Mouse (Mus musculus) liver, adult 2 months (tissue): ENCODE results near the gene Rimkla. TPM values are rescaled to one million over a fixed set of nuclear protein-coding genes. Genes with fewer than 3 reads are reported as not detected.
A peak's percentile ranks its signal among the peaks of the same experiment; 100 is the strongest.

Experiments used
- DNase-seq: peaks from one replicate; pipeline ENCODE4 v3.0.0-alpha.2; 2011; ENCODE audit warnings: low read depth, low spot score; ENCODE audit errors: extremely low read depth
- H3K27ac ChIP-seq: fragments of 200-500 bp; replicated peaks from 2 replicates; pipeline ENCODE4 v1.5.1; 2012; ENCODE audit warnings: low read depth, mild to moderate bottlenecking, control low read depth, inconsistent platforms, low read length; ENCODE audit not compliant: insufficient read depth
- H3K27me3 ChIP-seq: fragments of 200-500 bp; 2 replicates; pipeline ENCODE4 v1.6.1; 2012; ENCODE audit warnings: mild to moderate bottlenecking, moderate library complexity, low read length, inconsistent platforms; ENCODE audit not compliant: control insufficient read depth, insufficient read depth
- H3K36me3 ChIP-seq: fragments of 200-500 bp; 2 replicates; pipeline ENCODE4 v1.6.1; 2012; ENCODE audit warnings: low read length, inconsistent platforms; ENCODE audit not compliant: control insufficient read depth, insufficient read depth
- H3K4me1 ChIP-seq: fragments of 200-500 bp; 2 replicates; pipeline ENCODE4 v1.6.1; 2011; ENCODE audit warnings: low read length; ENCODE audit not compliant: control insufficient read depth, insufficient read depth
- H3K4me3 ChIP-seq: fragments of 200-500 bp; 2 replicates; pipeline ENCODE4 v1.5.1; 2011; ENCODE audit warnings: low read depth, mild to moderate bottlenecking, control low read depth, low read length, moderate library complexity; ENCODE audit not compliant: insufficient read depth
- H3K79me2 ChIP-seq: fragments of 200-500 bp; 2 replicates; pipeline ENCODE4 v1.6.1; 2012; ENCODE audit warnings: inconsistent platforms, mild to moderate bottlenecking, low read length, moderate library complexity; ENCODE audit not compliant: control insufficient read depth, insufficient read depth
- H3K9ac ChIP-seq: fragments of 200-500 bp; 2 replicates; pipeline ENCODE4 v1.6.1; 2012; ENCODE audit warnings: low read depth, mild to moderate bottlenecking, control low read depth, inconsistent platforms, low read length
- CTCF ChIP-seq: fragments of 200-500 bp; IDR thresholded peaks from 2 replicates; pipeline ENCODE4 v1.5.1; 2011; ENCODE audit warnings: low read depth, low read length, control low read depth
- POLR2A ChIP-seq: fragments of 200-500 bp; IDR thresholded peaks from 2 replicates; pipeline ENCODE4 v1.6.1; 2011; ENCODE audit warnings: low read length, control low read depth; ENCODE audit not compliant: insufficient read depth; ENCODE audit errors: extremely low read depth
- WGBS: fragments of 180-500 bp; shearing (Covaris S2); methylation state at CpG from one replicate; pipeline ENCODE4 v1.1.7; 2018; 5-methylcytosine and 5-hydroxymethylcytosine counted together
- polyA plus RNA-seq: library from polyadenylated mRNA; depleted of rRNA; stranded (reverse); fragments of >200 nt; gene quantifications from 2 replicates; pipeline ENCODE4 v1.2.3, GENCODE M21; 2012
- total RNA-seq: library from RNA; depleted of rRNA; stranded (reverse); fragments of >200 nt; gene quantifications from 2 replicates; pipeline ENCODE4 v1.2.3, GENCODE M21; 2014

Gene Rimkla
- total and polyA plus RNA-seq, 2 experiments: not detected

DNA sequence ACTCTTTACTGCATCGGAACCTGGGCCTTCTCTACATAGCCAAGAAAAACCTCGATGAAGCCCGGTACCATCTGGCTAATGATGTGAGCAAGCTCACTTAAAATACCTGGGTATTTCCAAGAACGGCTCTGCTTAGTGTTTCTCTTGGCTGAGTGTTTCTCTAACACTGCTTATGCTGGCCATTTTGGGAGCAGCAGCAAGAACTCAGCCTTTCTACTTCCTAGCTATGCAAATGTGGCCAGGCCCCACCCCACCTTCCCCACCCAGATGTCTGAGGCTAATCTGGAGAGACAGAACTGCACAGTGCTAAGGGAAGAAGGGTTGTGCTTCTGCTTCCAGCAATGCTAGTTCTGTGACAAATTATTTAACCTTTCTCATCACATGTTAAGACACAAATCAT, 50.6 kb downstream of the Rimkla start:
- no peak for DNase-seq
- Histone ChIP-seq H3K9ac (no peak overlapping the region), H3K79me2 (no peaks in the 10 kb centered on the region), H3K4me3 (no peak overlapping the region), H3K27me3 (no peaks in the 10 kb centered on the region), H3K4me1 (no peaks in the 10 kb centered on the region), H3K36me3 (no peaks in the 10 kb centered on the region), H3K27ac (no peak overlapping the region)
- TF ChIP-seq CTCF: no peak
- TF ChIP-seq POLR2A: no peak
- WGBS: 95% methylated on average over 4 of the region's 4 CpGs

DNA sequence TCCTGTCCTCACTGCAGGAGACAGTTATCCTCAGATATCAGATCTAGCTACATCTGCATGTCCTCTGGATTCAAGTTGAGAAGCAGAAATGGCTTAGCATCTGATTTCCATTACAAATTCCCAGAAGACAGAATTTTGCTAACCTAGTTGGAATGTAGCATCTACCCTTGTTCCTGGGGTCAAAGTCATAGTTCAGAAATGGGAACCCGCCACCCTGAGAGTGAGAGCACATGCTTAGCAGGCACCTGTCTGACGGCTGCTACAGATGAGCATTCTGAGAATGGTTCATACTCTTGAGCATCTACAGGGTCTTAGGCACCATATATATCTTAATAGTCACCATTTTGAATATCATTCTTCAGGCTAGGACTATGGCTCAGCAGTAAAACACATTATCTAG, 54.5 kb downstream of the Rimkla start:
- H3K9ac ChIP-seq: no peak overlapping the region
- no peaks in the 10 kb centered on the region for H3K4me1 ChIP-seq
- WGBS: 92% methylated on average over 2 of the region's 2 CpGs
- H3K79me2 ChIP-seq: no peaks in the 10 kb centered on the region
- H3K36me3 ChIP-seq: no peaks in the 10 kb centered on the region
- no peak for TF ChIP-seq CTCF
- no peak for TF ChIP-seq POLR2A
- no peak overlapping the region for H3K27ac ChIP-seq
- DNase-seq: no peak
- H3K4me3 ChIP-seq: no peak overlapping the region
- H3K27me3 ChIP-seq: no peaks in the 10 kb centered on the region

DNA sequence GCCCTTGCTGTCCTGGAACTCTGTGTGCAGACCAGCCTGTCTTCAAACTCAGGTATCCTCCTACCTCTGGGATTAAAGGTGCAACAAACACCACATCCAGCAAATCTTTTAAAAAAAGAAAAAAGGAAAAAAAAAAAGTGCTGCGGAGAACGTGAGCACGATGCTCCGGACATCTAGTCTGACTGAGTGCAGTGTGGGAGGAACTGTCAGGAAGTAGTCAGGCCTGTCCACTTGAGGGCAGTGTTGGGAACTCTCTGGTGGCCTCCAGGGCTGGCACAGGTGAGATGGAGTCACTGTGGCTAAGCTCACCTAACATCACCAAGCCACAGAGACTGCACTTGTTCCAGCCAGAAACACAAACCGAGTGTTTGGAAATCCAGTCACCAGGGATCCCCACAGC, 61.8 kb downstream of the Rimkla start:
- H3K4me1 ChIP-seq: no peaks in the 10 kb centered on the region
- no peaks in the 10 kb centered on the region for H3K79me2 ChIP-seq
- WGBS: 16% methylated on average over 5 of the region's 5 CpGs
- H3K27ac ChIP-seq: no peak overlapping the region
- DNase-seq: peak; percentile 53
- no peak for TF ChIP-seq POLR2A
- TF ChIP-seq CTCF: peak; percentile 90
- H3K27me3 ChIP-seq: no peaks in the 10 kb centered on the region
- no peak overlapping the region for H3K4me3 ChIP-seq
- H3K9ac ChIP-seq: no peak overlapping the region
- H3K36me3 ChIP-seq: no peaks in the 10 kb centered on the region

DNA sequence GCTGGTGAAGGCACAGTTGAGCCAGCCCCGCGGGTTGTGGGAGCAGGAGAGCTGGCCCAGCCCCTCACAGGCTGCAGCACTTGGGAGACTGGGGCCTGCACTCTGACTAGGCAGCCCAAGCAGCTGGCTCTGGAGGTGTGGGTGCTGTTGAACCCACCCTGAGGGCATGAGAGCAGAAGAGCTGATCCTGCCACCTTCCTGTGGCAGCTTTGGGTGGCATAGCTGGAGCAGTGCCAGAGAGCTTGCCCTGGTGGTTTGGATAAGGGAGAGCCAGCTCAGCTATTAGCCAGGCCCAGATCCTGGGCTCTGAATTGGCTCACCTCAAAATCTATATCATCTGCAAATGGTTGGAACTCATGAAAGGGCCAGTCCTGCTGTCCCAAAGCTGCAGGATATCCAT, 64.7 kb downstream of the Rimkla start:
- 79% methylated on average over 2 of the region's 2 CpGs for WGBS
- Histone ChIP-seq H3K36me3 (no peaks in the 10 kb centered on the region), H3K27ac (no peak overlapping the region), H3K79me2 (no peaks in the 10 kb centered on the region), H3K4me3 (no peak overlapping the region), H3K9ac (no peak overlapping the region), H3K27me3 (no peaks in the 10 kb centered on the region), H3K4me1 (peaks cover 2% of the 10 kb centered on the region)
- TF ChIP-seq CTCF: no peak
- no peak for DNase-seq

DNA sequence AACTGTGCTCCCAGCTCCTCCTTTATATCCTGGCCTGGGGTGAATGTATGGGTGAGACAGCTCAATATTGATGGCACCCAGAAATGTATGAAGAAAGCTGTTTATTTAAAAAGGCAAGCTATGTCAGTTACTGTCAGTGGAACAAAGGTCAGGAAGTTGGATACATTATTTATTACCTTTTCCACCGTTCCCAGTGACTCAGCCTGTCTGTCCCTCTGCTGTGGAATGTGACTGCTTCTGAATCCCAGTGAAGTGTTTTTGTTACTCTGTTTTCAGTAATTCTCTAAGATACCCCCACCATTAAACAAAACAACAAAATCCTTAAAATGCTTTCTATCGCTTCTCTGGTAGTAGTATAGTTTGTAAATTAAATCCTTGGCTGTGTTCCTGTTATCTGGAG, 66.8 kb downstream of the Rimkla start:
- H3K27me3 ChIP-seq: no peaks in the 10 kb centered on the region
- TF ChIP-seq POLR2A (no peak), CTCF (no peak)
- no peak for DNase-seq
- 0 out of 2 replicates have a peak, but pooled peaks cover 2% of the 10 kb centered on the region for H3K36me3 ChIP-seq
- no peak overlapping the region for H3K4me3 ChIP-seq
- WGBS: 25% methylated on average over 2 of the region's 2 CpGs
- no peak overlapping the region for H3K27ac ChIP-seq
- H3K9ac ChIP-seq: no peak overlapping the region
- H3K79me2 ChIP-seq: no peaks in the 10 kb centered on the region
- peaks cover 9% of the 10 kb centered on the region for H3K4me1 ChIP-seq

DNA sequence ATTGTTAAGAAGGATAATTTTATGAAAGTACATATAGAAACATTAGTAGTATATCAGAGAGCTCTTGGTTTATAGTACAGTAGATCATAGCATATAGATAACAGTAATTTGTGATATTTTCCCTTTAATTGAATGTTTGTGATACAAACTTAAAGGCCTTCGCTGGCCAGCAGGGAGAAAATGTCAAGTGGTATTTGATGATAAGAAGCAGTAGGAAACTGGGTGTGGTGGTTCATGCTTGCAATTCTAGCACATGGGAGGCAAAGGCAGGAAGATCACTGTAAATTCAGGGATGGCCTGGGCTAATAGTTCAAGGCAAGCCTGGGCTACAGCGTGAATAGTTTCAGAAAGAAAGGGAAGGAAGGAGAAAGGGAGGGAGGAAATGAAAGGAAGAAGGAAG, 67.4 kb downstream of the Rimkla start:
- Histone ChIP-seq H3K27me3 (no peaks in the 10 kb centered on the region), H3K4me1 (peaks cover 9% of the 10 kb centered on the region), H3K4me3 (no peak overlapping the region), H3K9ac (no peak overlapping the region), H3K36me3 (0 out of 2 replicates have a peak, but pooled peaks cover 2% of the 10 kb centered on the region), H3K79me2 (no peaks in the 10 kb centered on the region), H3K27ac (no peak overlapping the region)
- 88% methylated on average over 2 of the region's 2 CpGs for WGBS
- no peak for DNase-seq
- TF ChIP-seq POLR2A (no peak), CTCF (no peak)
